Mouse (Mus musculus) thymus, postnatal 0 days (tissue): ENCODE measurements around the gene Tmem200b. TPM values are rescaled to one million over a fixed set of nuclear protein-coding genes. Genes with fewer than 3 reads are reported as not detected.

ENCODE experiments used
- DNase-seq: peaks from one replicate; pipeline ENCODE4 v3.0.0-alpha.2; 2015; ENCODE audit warnings: low spot score
- polyA plus RNA-seq: library from polyadenylated mRNA; unstranded; fragments of >200 nt; fragmentation: Nextera tagmentation; extraction: Ambion mirVana; gene quantifications from 2 replicates; pipeline ENCODE4 v1.2.1, GENCODE M21; 2015

The Tmem200b gene
- 0.30 and 0.35 TPM in 2 replicates for polyA plus RNA-seq

- no peak for DNase-seq
These were observed at the start of gene Tmem200b for GRCm38 (mm10) chr4:131921461-131922346. Tmem200b (plus strand) TSS chr4:131921771.

- DNase-seq: peak; percentile 11
These were observed 48.8 kb upstream of the Tmem200b start for GRCm38 (mm10) chr4:131872672-131873292.

- peak; percentile 98 for DNase-seq
These were observed 48.0 kb upstream of the Tmem200b start, which contains the start of gene Srsf4 for GRCm38 (mm10) chr4:131873293-131874168. Srsf4 (plus strand) TSS chr4:131873617.

- DNase-seq: no peak
These were observed 47.4 kb upstream of the Tmem200b start for GRCm38 (mm10) chr4:131874169-131874536.

- DNase-seq: peak; percentile 27
These were observed 47.0 kb upstream of the Tmem200b start for GRCm38 (mm10) chr4:131874567-131874966.

- DNase-seq: no peak
These were observed 46.3 kb upstream of the Tmem200b start for GRCm38 (mm10) chr4:131875242-131875641.

- no peak for DNase-seq
These were observed 44.7 kb upstream of the Tmem200b start for GRCm38 (mm10) chr4:131876836-131877235.

GRCm38 (mm10) chr4:131879692-131880091 lies 41.9 kb upstream of the Tmem200b start:
- DNase-seq: no peak

GRCm38 (mm10) chr4:131881306-131881705 lies 40.3 kb upstream of the Tmem200b start:
- no peak for DNase-seq

GRCm38 (mm10) chr4:131883571-131883970 lies 38.0 kb upstream of the Tmem200b start:
- DNase-seq: no peak

GRCm38 (mm10) chr4:131885376-131885775 lies 36.2 kb upstream of the Tmem200b start:
- no peak for DNase-seq

GRCm38 (mm10) chr4:131888564-131888963 lies 33.0 kb upstream of the Tmem200b start:
- no peak for DNase-seq

GRCm38 (mm10) chr4:131890692-131891091 lies 30.9 kb upstream of the Tmem200b start:
- no peak for DNase-seq

GRCm38 (mm10) chr4:131897109-131897508 lies 24.5 kb upstream of the Tmem200b start:
- DNase-seq: no peak

- DNase-seq: no peak
These were observed 23.8 kb upstream of the Tmem200b start for GRCm38 (mm10) chr4:131897787-131898186.

- DNase-seq: no peak
These were observed 22.9 kb upstream of the Tmem200b start for GRCm38 (mm10) chr4:131898503-131899179.

- no peak for DNase-seq
These were observed 22.4 kb upstream of the Tmem200b start for GRCm38 (mm10) chr4:131899180-131899554.

GRCm38 (mm10) chr4:131901090-131901489 lies 20.5 kb upstream of the Tmem200b start:
- DNase-seq: no peak

GRCm38 (mm10) chr4:131904478-131904877 lies 17.1 kb upstream of the Tmem200b start:
- DNase-seq: peak; percentile 42

- DNase-seq: no peak
These were observed 15.1 kb upstream of the Tmem200b start for GRCm38 (mm10) chr4:131906423-131906822.

GRCm38 (mm10) chr4:131907912-131908311 lies 13.7 kb upstream of the Tmem200b start:
- DNase-seq: no peak
